Mouse (Mus musculus): ENCODE data around the gene Ralgps1. TPM values are rescaled to one million over a fixed set of nuclear protein-coding genes. Genes with fewer than 3 reads are reported as not detected.

The Ralgps1 gene
- total RNA-seq, 2 experiments from 2014 or later: 51.5 to 71.2 TPM

DNA sequence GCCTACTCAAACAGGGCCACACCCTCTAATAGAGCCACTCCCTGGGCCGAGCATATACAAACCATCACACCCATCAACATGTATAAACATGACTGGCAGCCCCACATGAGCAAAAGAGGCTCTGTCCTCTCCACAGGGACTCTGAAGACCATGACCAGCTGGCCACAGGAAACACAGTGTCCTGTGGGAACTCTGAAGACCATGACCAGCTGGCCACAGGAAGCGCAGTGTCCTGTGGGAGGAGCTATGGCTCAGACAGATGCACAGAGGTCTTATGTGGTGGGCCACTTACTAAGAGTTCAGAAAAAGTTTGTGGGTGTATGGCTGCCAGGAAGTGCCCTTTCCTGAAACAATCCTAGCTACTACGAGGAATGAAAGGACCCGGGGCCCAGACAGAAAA, 72.4 kb downstream of the Ralgps1 start:
- no peak for DNase-seq (ENCODE audit: low spot score in 2 of 2)
- intact Hi-C loops (cut with DNase I): no loop called here

DNA sequence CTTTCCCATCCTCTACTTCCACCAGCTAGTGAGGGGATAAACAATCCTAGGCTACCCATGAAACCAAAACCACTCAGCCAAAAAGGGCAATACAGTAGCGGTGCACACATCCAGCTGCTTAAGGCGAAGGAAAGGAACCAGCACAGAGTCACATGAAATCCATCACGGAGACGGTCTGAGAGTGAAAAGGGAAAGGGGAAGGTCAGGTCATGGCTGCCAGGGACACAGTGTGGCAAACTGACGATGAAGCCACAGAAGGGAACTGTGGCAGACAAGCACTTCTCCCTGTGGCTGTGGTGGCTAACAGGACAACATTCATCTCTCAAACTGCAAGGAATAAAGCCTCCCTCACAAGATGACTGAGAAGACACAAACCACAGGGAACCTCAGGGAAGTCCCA, 76.2 kb downstream of the Ralgps1 start:
- DNase-seq (ENCODE audit: low spot score in 2 of 2): no peak
- intact Hi-C loops (cut with DNase I): no loop called here

DNA sequence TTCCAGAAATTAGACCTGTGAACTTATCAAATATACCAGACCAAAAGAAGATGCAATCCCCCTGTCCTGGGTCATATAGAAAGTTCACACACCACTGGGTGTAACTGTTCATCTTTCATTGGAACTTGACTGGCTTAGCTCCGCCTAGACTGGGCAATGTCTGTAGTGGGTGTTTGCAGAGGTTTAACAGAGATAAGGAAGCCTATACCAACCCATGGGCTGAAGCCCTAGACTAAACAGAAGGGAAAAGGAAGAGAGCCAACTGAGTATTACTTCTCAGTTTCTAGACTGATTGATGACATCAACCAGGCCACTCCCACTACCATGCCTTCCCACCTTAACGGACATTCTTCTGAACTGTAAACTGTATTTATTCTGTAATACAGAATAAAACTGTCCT, 79.2 kb downstream of the Ralgps1 start:
- DNase-seq (ENCODE audit: low spot score in 2 of 2): no peak
- intact Hi-C loops (cut with DNase I): no loop called here

DNA sequence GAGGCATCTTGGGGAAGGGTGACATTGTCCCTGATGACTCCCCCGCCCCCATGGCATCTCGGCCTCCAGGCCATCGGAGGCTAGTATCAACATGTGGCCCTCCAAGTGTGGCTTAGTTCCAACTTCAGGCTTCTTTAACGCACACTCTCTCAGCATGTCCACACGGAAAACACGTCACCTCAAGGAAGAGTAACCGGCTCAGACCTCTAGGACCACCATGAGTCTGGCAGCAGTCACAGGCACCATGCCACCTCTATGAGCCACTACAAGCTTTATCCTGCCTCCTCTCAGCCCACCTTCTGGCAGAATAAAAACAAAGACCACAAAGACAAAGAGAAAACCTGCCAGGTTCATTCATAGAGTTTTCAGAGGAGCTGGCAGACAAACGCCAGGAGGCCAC, 80.8 kb downstream of the Ralgps1 start:
- intact Hi-C loops (cut with DNase I): no loop called here
- no peak for DNase-seq (ENCODE audit: low spot score in 2 of 2)

DNA sequence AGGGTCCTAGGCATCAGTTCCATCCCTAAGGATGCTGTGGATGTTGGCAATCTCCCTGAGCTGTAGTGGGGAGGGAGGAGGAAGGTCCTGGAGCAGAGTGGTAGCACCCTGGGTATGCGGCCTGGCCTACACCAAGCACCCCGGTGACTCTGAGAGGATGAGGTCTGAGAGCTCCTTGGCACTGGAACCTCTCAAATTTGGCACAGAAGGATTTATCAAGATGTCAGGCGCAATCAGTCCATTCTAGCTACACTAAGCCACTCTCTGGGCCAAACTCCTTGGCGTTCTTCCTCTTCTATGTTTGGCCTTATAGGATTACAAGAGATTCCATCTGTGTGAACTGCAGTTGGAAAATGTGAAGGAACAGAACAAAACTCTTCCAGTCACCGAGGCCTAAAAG, 82.4 kb downstream of the Ralgps1 start:
- intact Hi-C loops (cut with DNase I): no loop called here
- DNase-seq (ENCODE audit: low spot score in 2 of 2): no peak

DNA sequence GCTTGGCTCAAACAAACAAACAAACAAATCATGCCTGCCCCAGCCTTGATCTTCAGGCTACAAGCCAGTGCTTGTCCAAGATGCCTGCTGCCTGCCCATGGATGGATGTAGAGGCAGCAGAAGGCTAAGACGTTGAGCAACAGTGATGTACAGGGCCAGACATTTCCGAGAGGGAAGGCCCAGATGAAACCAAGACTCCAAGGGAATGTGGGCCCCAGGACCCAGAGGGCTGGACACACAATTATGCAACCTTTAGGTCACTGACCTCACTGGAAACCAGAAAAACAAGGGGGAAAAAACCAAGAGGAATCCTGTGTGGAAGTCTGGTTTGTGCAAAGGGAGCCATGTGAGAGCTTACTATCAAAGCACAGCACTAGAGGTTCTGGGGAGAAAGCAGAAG, 87.6 kb downstream of the Ralgps1 start:
- intact Hi-C loops (cut with DNase I): no loop called here
- DNase-seq (ENCODE audit: low spot score in 2 of 2): no peak

DNA sequence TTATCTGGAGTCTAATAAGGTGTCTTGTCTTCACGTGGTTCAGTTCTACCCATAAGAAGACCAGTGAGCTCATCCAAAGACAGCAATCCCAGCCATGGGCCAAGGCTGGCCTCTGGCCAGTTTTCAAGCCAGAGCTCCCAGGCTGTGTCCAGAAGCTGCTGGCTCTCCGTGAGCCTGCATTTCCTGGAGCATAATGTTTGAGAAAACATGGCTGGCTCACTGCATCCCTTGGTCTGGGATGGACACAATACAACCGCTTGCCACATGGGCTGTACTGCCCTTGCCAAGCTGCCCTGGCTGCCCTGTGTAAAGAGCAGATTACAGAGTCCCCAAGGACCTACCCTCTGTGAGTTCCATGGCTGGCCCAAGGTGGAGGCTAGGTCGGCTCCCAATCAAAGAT, 88.4 kb downstream of the Ralgps1 start:
- DNase-seq (ENCODE audit: low spot score in 2 of 2): no peak

DNA sequence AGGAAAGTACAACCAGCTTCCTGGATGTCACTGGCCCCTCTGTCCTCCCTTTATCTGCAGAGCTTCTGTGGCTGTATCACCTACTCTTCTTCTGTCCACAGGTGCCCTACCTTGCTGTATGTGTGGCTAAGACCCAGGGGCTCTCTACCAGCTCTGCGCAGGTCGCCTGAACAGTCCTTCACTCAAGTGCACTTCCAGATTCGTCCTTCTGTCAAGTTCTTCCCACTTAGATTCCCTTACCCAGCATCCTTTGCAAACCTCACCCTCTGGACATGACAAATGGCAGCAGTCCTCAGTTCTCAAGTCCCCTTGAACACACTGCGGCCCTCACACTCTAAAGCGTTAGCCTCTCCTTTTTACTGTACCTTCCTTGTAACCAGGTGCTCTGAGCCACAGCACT, 89.5 kb downstream of the Ralgps1 start:
- DNase-seq (ENCODE audit: low spot score in 2 of 2): no peak

More for the DNA sequence above, 88.4 kb downstream of the Ralgps1 start:
- intact Hi-C loops (cut with DNase I): no loop called here

DNA sequence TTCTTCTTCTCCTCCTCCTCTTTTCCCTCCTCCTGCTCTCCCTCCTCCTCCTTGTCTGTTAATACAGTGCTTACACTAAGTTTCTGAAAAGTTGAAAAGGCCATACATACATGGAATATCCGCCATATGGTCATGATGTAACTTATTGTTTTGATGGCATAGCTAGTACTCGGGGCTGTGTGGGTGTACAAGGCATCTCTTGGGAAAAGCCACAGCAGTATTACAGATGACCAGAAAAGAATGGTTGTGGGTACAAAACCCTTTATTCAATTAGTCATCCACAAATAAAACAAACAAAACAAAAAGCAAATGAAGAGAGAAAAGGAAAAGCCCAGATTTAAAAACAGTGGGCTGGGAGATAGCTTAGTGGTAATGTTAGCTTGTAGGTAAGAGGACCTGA, 90.8 kb downstream of the Ralgps1 start:
- intact Hi-C loops (cut with DNase I): no loop called here

More for the DNA sequence above, 89.5 kb downstream of the Ralgps1 start:
- intact Hi-C loops (cut with DNase I): no loop called here

DNA sequence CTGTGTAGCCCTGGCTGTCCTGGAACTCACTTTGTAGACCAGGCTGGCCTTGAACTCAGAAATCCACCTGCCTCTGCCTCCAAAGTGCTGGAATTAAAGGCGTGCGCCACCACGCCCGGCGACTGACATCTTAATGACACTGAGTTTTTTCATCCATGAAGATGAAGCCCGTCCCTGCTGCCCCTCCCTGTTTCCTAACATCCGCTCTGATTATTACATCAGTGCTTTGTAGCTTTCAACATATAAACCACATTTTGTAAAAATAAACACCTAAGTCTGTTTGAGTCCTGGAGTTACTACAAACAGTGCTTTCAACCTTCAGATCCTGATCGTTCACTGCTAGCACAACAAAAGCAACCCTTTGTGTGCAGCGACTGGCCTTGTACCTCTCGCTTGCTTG, 91.5 kb downstream of the Ralgps1 start:
- DNase-seq (ENCODE audit: low spot score in 2 of 2): no peak
- intact Hi-C loops (cut with DNase I): no loop called here

More for the DNA sequence above, 90.8 kb downstream of the Ralgps1 start:
- no peak for DNase-seq (ENCODE audit: low spot score in 2 of 2)

DNA sequence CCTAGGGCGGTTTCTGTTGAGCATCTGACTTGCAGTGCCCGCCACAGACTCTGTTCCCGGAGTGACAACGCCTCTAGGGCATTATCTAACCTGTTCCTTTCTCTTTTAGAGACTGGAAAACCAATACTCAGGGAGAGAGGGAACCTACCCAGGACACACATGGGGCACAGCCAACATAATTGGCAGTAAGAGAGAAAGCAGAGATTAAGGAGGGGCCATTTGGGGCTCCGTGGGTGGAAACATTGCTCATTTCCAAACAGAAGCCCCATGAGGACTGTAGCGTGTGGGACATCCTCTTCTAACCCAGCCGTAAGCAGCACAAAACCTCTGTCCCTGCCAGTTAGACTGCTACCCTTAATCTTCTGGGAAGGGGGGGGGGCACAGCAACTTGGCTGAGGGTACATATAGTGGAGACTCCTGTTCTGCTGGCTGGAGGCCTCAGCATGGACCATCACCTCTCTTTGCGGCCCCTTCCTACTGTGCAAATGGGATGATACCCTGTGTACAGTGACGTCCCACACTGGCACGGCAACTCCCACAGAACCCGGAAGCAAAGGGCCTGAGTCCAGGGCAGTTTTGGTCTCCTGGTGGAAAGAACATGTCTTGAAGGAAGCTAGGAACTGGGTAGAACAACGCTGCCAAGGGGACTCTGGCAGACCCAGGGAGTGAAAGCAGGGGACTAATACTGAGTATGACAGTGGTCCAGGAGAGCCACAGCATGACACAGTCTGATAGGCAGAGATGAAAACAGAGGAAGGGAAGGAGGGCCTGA, 96.4 kb downstream of the Ralgps1 start:
- intact Hi-C loops (cut with DNase I): no loop called here
- DNase-seq (ENCODE audit: low spot score in 2 of 2): no peak

DNA sequence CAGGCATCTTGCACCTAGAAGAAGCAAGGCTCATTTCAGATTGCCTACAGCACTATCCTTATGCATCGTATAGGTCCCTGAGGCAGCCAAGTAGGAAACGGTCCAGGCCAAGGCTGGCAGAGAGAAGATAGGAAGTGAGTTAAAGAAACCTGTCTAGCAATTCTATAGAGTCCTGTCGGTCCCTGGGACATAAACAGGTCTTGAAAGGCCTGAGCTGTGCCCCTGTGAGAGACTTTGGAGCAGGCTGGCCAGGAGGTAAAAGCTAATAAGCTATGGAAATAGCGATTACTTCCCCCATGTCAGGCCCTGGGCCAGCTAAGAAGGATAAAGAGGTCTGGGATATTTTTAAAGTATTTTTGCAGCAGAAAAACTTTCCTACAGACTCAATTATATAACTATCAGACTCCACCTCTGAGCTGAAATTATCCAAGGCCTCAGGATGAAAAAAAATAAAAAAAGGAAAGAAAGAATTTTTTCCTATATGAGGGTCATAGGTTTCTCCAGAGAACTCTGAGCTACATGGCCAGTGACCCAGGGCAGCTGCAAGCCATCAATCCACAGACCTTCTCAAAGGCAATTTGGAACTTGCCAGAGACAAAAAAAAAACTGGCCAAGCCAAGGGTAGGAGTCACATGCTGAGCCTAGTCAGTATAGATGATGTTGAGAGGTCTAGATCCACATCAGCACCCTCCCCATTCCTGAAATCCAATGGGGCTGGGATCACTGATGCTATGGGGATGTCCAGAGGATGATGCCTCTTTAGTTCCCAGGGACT, 98.4 kb downstream of the Ralgps1 start:
- DNase-seq (ENCODE audit: low spot score in 2 of 2): no peak
- intact Hi-C loops (cut with DNase I): no loop called here

DNA sequence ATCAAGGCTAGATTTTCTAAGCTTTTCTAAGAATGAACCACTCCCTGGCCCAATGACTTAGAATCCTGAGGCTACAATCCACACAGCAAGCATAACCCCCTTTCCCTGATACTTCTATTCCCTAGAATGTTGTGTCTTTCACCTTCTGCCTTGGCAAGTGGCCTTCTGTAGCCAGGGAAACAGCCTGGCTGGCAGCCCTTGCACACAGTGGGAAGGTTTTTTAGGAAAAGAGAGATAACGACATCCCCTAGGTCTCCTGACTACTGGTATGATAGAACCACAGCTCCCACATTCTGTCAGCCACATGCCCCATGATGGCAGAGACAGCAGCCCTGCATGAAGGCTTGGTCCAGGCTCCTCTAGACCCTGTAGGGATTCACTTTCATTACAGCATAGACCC, 99.8 kb downstream of the Ralgps1 start:
- intact Hi-C loops (cut with DNase I): no loop called here
- no peak for DNase-seq (ENCODE audit: low spot score in 2 of 2)

DNA sequence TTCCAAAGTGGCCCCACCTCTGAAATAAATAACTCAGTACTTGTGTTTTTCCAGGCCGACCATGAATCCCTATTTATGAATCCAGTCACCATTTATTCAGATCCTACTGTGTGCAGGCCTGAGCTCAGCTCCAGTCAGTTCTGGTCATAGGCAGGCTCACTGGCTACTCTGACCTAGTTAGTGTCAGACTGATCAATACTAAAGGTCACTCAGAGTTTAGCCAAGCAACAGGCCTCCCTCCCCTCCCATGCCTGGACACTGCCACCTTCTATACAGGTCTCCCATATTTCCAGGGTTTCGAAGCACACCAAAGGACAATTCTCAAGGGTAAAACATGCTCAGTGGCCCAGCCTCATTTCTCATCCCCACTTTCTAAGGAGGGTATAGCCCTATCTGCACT, 100.7 kb downstream of the Ralgps1 start:
- DNase-seq (ENCODE audit: low spot score in 2 of 2): no peak
- intact Hi-C loops (cut with DNase I): no loop called here

DNA sequence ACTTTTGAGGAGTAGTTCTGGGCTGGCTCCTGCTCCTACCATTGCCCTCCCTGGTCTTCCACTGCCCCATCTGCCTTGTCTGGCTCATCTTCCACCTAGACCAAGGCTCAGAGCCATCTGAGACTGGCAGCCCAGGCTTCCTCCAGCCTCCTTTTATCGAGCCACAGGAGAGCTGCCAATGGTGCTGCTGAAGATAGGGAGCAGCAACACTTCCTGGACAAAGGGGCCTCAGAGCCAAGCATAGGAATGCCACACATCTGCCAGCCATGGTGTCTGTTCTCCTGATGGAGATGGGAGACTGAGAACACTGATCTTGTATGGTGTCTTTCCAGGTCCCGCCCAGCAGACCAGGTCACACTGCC, 102.2 kb downstream of the Ralgps1 start:
- no peak for DNase-seq (ENCODE audit: low spot score in 2 of 2)
- intact Hi-C loops (cut with DNase I): loop anchor here (5.0 kb wide), 1 partner anchor 48 kb away; no protein-coding TSS in a partner anchor

DNA sequence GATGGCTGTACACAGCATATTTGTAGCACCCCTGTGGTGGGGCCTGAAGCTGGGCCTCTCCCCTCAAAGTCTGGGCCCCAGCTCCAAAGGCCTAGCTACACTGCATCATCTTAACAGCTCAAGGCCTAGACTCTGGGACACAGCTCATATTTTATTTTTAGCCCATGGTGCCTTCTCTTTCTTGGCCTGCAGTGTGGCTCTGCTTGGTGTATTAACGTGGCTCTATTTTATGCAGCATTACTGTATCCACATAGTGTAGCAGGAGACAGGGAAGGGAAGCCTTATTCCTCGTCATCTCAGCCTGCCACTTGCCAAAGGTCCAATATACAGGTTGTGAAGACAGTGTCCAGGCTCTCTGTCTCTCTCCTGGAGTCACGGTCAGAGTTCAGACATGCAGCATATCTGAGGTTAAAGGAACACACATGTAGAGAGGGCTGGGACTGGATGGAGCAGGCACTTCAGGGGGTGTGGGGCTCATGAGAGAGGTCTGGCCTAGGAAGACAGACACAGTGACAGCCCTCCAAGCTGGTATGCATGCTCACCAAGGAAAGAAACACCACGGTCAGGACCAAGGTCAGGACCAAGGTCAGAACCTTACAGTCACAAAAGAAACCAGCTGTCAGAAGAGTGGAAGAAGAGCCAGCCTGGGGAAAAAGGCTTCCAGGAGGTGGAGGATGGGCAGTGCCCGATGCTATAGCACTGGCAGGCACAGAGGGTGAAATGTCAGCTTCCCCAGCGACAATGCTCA, 102.7 kb downstream of the Ralgps1 start:
- DNase-seq (ENCODE audit: low spot score in 2 of 2): no peak
- intact Hi-C loops (cut with DNase I): loop anchor here (5.0 kb wide), 1 partner anchor 49 kb away; no protein-coding TSS in a partner anchor

DNA sequence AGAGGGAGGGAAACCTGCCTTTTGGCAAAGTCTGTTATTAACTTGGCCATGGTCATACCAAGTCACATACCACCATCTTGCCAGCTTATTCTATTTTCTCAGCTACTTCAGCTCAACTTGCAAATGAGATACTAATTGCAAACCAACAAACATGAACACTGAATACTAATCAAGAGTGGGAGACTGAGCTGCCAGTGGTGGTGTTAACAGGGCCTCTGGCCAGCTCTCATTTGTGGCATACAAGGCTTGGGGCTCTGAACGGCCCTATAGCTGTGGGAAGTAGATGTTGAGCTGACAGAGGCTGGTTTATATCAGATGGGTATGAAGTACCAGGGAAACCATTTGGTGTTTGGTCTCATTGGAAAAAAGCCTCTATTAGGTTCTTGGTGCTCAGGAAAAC, 104.2 kb downstream of the Ralgps1 start:
- intact Hi-C loops (cut with DNase I): loop anchor here (5.0 kb wide), 1 partner anchor 50 kb away; no protein-coding TSS in a partner anchor
- DNase-seq (ENCODE audit: low spot score in 2 of 2): no peak

DNA sequence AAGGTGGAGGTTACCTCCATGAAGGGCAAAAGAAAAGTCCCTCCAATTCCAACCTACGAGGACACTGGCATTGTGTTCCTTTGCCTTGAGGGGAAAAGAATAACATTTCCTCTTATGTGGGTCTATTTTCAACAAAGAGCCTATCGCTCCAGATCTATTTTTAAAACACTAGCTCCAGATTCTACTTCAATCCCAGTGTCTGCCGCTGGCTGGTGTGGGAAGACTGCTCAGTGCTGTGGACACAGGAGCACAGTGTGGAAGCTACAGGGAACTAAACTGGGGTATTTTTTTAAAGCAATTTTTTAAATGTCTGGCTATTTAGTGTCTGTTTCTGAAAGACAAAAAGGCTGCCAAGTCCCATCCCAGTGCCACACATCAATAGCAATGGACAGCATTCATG, 105.5 kb downstream of the Ralgps1 start:
- intact Hi-C loops (cut with DNase I): loop anchor here (5.0 kb wide), 1 partner anchor 52 kb away; no protein-coding TSS in a partner anchor
- DNase-seq (ENCODE audit: low spot score in 2 of 2): no peak

DNA sequence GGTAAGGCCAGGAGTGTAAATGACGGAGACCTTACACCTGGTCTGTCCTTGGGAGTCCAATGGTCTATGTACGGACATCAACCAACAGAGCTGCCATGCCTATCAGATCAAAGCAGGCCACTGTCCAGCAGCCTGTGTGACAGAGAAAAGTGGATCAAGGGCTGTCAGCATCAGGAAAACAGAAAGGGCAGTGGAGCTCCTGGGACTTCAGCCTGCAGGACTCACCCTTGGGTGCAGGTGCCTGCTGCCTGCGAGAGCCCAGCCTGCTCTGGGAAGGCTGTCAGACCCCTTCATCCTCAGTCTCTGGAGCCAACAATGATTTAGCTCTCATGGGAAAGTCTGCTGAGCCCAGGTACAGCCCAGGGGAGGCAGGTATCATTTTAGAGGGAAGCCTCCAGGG, 109.8 kb downstream of the Ralgps1 start:
- no peak for DNase-seq (ENCODE audit: low spot score in 2 of 2)

DNA sequence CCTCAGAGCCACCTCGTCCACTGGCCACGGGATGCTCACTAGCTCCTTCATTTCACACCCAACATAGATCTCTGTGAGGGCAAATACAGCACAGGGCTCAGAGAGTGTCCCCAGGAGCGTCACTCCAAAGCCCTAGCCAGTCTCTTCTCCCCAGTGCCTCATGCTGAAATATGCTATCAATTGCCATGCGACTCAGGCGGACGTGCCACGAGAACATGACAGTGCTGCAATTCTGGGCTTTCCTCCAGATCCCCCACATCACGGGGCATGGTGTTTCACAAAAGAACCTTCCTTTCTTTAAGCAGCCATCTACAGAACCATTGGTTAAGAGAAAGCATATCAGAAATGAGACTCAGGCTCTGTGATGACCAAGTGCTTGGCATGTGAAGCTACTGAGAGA, 110.5 kb downstream of the Ralgps1 start:
- intact Hi-C loops (cut with DNase I): no loop called here
- DNase-seq (ENCODE audit: low spot score in 2 of 2): peak; percentile 77 to 79

More for the DNA sequence above, 109.8 kb downstream of the Ralgps1 start:
- intact Hi-C loops (cut with DNase I): no loop called here
